20 mouse cellular contexts compared by ENCODE assay signal in genomic region chr5:99496931-99497782, GRCm38 (mm10).
DNase-seq lines count a peak whose midpoint lies in the region; ATAC-seq and TF ChIP-seq lines count a peak whose summit lies in the region.
"Had no signal": no experiment of that assay in that cellular context is flagged by ENCODE, and none has a peak within 500 bp of the region (broad histone marks: within the 10 kb centered on the region; RNA-seq: fewer than 3 reads in every experiment).

No protein-coding gene starts in this region.

- H3K4me1 ChIP-seq in heart, embryonic 11.5 days (ENCODE audit: control insufficient read depth, insufficient read depth, low read length) = peaks cover 9% of the 10 kb centered on the region; the same call in 1 of the 2 replicates
- 0 out of 2 replicates have a peak, but pooled peaks cover 11% of the 10 kb centered on the region for H3K4me1 ChIP-seq in kidney, postnatal 0 days (replicated peaks; ENCODE audit: insufficient read depth, low read length)
- H3K4me1 ChIP-seq in heart, postnatal 0 days (ENCODE audit: control insufficient read depth, insufficient read depth) = no peaks in the 10 kb centered on the region
- H3K4me1 ChIP-seq: liver, embryonic 15.5 days had no signal

- H3K36me3 ChIP-seq in heart, embryonic 11.5 days (ENCODE audit: control insufficient read depth, insufficient read depth, low read length) = no peaks in the 10 kb centered on the region
- H3K36me3 ChIP-seq in kidney, postnatal 0 days (ENCODE audit: insufficient read depth, low read length) = no peaks in the 10 kb centered on the region
- H3K36me3 ChIP-seq in heart, postnatal 0 days (replicated peaks; ENCODE audit: control insufficient read depth, insufficient read depth, low read length) = no peaks in the 10 kb centered on the region
- H3K36me3 ChIP-seq: G1E; hindbrain, embryonic 15.5 days; liver, embryonic 15.5 days; neural tube, embryonic 12.5 days had no signal

- H3K27ac ChIP-seq in heart, embryonic 11.5 days (ENCODE audit: low read depth, low read length) = peak overlapping the region; percentile 22; the same call in 1 of the 2 replicates
- no peak overlapping the region for H3K27ac ChIP-seq in kidney, postnatal 0 days
- H3K27ac ChIP-seq in heart, postnatal 0 days (ENCODE audit: low read depth) = 0 out of 2 replicates have a peak overlapping the region, but pooled peaks have one; percentile 25
- H3K27ac ChIP-seq: hindbrain, embryonic 15.5 days; liver, embryonic 15.5 days; neural tube, embryonic 12.5 days had no signal

- peak; percentile 22; the same call in 1 of the 2 replicates for TF ChIP-seq CTCF in kidney, postnatal 0 days (IDR thresholded peaks at IDR 0.05; ENCODE audit: low read depth)
- TF ChIP-seq CTCF in heart, postnatal 0 days (IDR thresholded peaks at IDR 0.05; ENCODE audit: low read depth) = no peak

- H3K9me3 ChIP-seq in heart, embryonic 11.5 days (replicated peaks; ENCODE audit: control insufficient read depth, low read length) = no peaks in the 10 kb centered on the region
- no peaks in the 10 kb centered on the region for H3K9me3 ChIP-seq in kidney, postnatal 0 days (replicated peaks; ENCODE audit: low read length)
- H3K9me3 ChIP-seq in heart, postnatal 0 days (replicated peaks; ENCODE audit: control insufficient read depth, low read length) = no peaks in the 10 kb centered on the region
- H3K9me3 ChIP-seq: hindbrain, embryonic 15.5 days; liver, embryonic 15.5 days; neural tube, embryonic 12.5 days had no signal

- H3K4me3 ChIP-seq in heart, embryonic 11.5 days (ENCODE audit: low read depth, low read length) = no peak overlapping the region
- H3K4me3 ChIP-seq in kidney, postnatal 0 days (replicated peaks; ENCODE audit: low read depth, low read length) = no peak overlapping the region
- H3K4me3 ChIP-seq in heart, postnatal 0 days (ENCODE audit: low read depth, low read length) = no peak overlapping the region
- H3K4me3 ChIP-seq: hindbrain, embryonic 15.5 days; liver, embryonic 15.5 days; neural tube, embryonic 12.5 days had no signal

- no peak overlapping the region for H3K4me2 ChIP-seq in heart, embryonic 11.5 days
- H3K4me2 ChIP-seq in kidney, postnatal 0 days (ENCODE audit: low read length) = no peak overlapping the region
- H3K4me2 ChIP-seq in heart, postnatal 0 days (ENCODE audit: low read depth, low read length) = no peak overlapping the region
- H3K4me2 ChIP-seq: hindbrain, embryonic 15.5 days; liver, embryonic 15.5 days; midbrain, embryonic 11.5 days; neural tube, embryonic 12.5 days had no signal

- no peak overlapping the region for H3K9ac ChIP-seq in heart, embryonic 11.5 days (ENCODE audit: low read depth, low read length)
- H3K9ac ChIP-seq in kidney, postnatal 0 days (ENCODE audit: low read depth, low read length) = no peak overlapping the region
- no peak overlapping the region for H3K9ac ChIP-seq in heart, postnatal 0 days (replicated peaks; ENCODE audit: low read depth, low read length)
- H3K9ac ChIP-seq: forebrain, postnatal 0 days; hindbrain, embryonic 15.5 days; liver, embryonic 15.5 days; neural tube, embryonic 12.5 days had no signal

- intact Hi-C loops in heart, postnatal 36 days (cut with DNase I) = no loop called here

- TF ChIP-seq EP300 in heart, postnatal 0 days (IDR thresholded peaks at IDR 0.05; ENCODE audit: low read depth) = no peak

- H3K27me3 ChIP-seq in heart, embryonic 11.5 days (ENCODE audit: control insufficient read depth, insufficient read depth, low read length) = no peaks in the 10 kb centered on the region
- H3K27me3 ChIP-seq in kidney, postnatal 0 days (ENCODE audit: insufficient read depth, low read length) = no peaks in the 10 kb centered on the region
- no peaks in the 10 kb centered on the region for H3K27me3 ChIP-seq in heart, postnatal 0 days (ENCODE audit: control insufficient read depth, insufficient read depth, low read length)
- H3K27me3 ChIP-seq: hindbrain, embryonic 15.5 days; liver, embryonic 15.5 days; neural tube, embryonic 12.5 days had no signal

- no peak for ATAC-seq in heart, embryonic 11.5 days (replicated peaks; ENCODE audit: insufficient number of reproducible peaks, low FRiP score, low TSS enrichment)
- no peak for ATAC-seq in kidney, postnatal 0 days (replicated peaks; ENCODE audit: low FRiP score, low read depth)
- no peak for ATAC-seq in heart, postnatal 0 days (ENCODE audit: insufficient read depth, low read depth)
- no peak for ATAC-seq in frontal cortex, adult (ENCODE audit: low TSS enrichment)
- ATAC-seq: forebrain, postnatal 0 days had no signal

- 67% methylated on average over 9 of the region's 9 CpGs for WGBS in heart, embryonic 11.5 days (ENCODE audit: insufficient replicate concordance)
- 41% methylated on average over 8 of the region's 9 CpGs for WGBS in kidney, postnatal 0 days
- WGBS in heart, postnatal 0 days = 69% methylated on average over 9 of the region's 9 CpGs

- DNase-seq in heart, postnatal 36 days = no peak
- no peak for DNase-seq in kidney, postnatal 0 days (ENCODE audit: low spot score)
- no peak for DNase-seq in kidney, postnatal 14 days
- peak; percentile 50 for DNase-seq in embryo, embryonic 10.5 days (ENCODE audit: low spot score)
- no peak for DNase-seq in heart, postnatal 0 days (ENCODE audit: low spot score)
- DNase-seq in urinary bladder, postnatal 4 days (ENCODE audit: low spot score in 2 of 2) = no peak
- DNase-seq: adrenal gland, postnatal 14 days; cerebellum, postnatal 25 days; forebrain, postnatal 0 days; gastrocnemius, postnatal 10 days; kidney, adult 2 months; left cerebral cortex, postnatal 4 days; thymus, postnatal 14 days had no signal
